Mouse (Mus musculus): ENCODE data around the gene Smarca2. TPM values are rescaled to one million over a fixed set of nuclear protein-coding genes. Genes with fewer than 3 reads are reported as not detected.
"Not testable (repeated sequence)": the region's sequence is repeated elsewhere in the genome, so short reads cannot be mapped to it uniquely, and the experiment has no call there.

Smarca2 gene
- polyA plus RNA-seq, 1 experiment from 2014 or later: 60.0 TPM

- Histone ChIP-seq H3K9me3 (no peaks in the 10 kb centered on the region), H3K4me1 (peaks cover 7% of the 10 kb centered on the region), H3K4me2 (no peak overlapping the region), H3K27me3 (no peaks in the 10 kb centered on the region), H3K27ac (no peak overlapping the region), H3K36me3 (replicated peaks) (no peaks in the 10 kb centered on the region), H3K4me3 (replicated peaks) (no peak overlapping the region), H3K9ac (no peak overlapping the region)
- 0 out of 2 replicates have a peak, but pooled peaks have one; percentile 23 for ATAC-seq (ENCODE audit: low FRiP score)
- WGBS: 70% methylated on average over 10 of the region's 10 CpGs
These were observed 129.9 kb downstream of the Smarca2 start for GRCm38 (mm10) chr19:26734704-26735109.

GRCm38 (mm10) chr19:26745021-26745420, 140.2 kb downstream of the Smarca2 start:
- not testable (repeated sequence) for H3K9me3 ChIP-seq; H3K27ac ChIP-seq; H3K27me3 ChIP-seq; ATAC-seq (ENCODE audit: low FRiP score); H3K4me3 ChIP-seq (replicated peaks); H3K9ac ChIP-seq; H3K36me3 ChIP-seq (replicated peaks); H3K4me2 ChIP-seq
- WGBS: 94% methylated on average over 4 of the region's 4 CpGs
- peaks cover 17% of the 10 kb centered on the region for H3K4me1 ChIP-seq

- no peaks in the 10 kb centered on the region for H3K36me3 ChIP-seq (replicated peaks)
- H3K9me3 ChIP-seq: no peaks in the 10 kb centered on the region
- H3K27ac ChIP-seq: no peak overlapping the region
- no peak for ATAC-seq (ENCODE audit: low FRiP score)
- no peak overlapping the region for H3K9ac ChIP-seq
- H3K4me1 ChIP-seq: peaks cover 20% of the 10 kb centered on the region
- no peak overlapping the region for H3K4me3 ChIP-seq (replicated peaks)
- no peak overlapping the region for H3K4me2 ChIP-seq
- H3K27me3 ChIP-seq: no peaks in the 10 kb centered on the region
- WGBS: 85% methylated on average over 7 of the region's 7 CpGs
These were observed 140.7 kb downstream of the Smarca2 start for GRCm38 (mm10) chr19:26745567-26745966.

GRCm38 (mm10) chr19:26746290-26746689, 141.4 kb downstream of the Smarca2 start:
- Histone ChIP-seq H3K27ac (peak overlapping the region; percentile 100), H3K36me3 (replicated peaks) (no peaks in the 10 kb centered on the region), H3K9me3 (no peaks in the 10 kb centered on the region), H3K27me3 (no peaks in the 10 kb centered on the region), H3K9ac (no peak overlapping the region), H3K4me3 (replicated peaks) (no peak overlapping the region), H3K4me2 (no peak overlapping the region), H3K4me1 (peaks cover 23% of the 10 kb centered on the region)
- 88% methylated on average over 10 of the region's 10 CpGs for WGBS
- no peak for ATAC-seq (ENCODE audit: low FRiP score)

GRCm38 (mm10) chr19:26746709-26747467, 142.0 kb downstream of the Smarca2 start:
- Histone ChIP-seq H3K9me3 (no peaks in the 10 kb centered on the region), H3K36me3 (replicated peaks) (peaks cover 2% of the 10 kb centered on the region; the same call in 1 of the 2 replicates), H3K27ac (peak overlapping the region; percentile 100), H3K4me3 (replicated peaks) (peak overlapping the region; percentile 46), H3K4me2 (peak overlapping the region; percentile 64), H3K9ac (peak overlapping the region; percentile 73), H3K4me1 (peaks cover 23% of the 10 kb centered on the region), H3K27me3 (no peaks in the 10 kb centered on the region)
- peak; percentile 45 for ATAC-seq (ENCODE audit: low FRiP score)
- WGBS: 49% methylated on average over 6 of the region's 6 CpGs

GRCm38 (mm10) chr19:26747571-26748539, 143.0 kb downstream of the Smarca2 start:
- H3K9me3 ChIP-seq: no peaks in the 10 kb centered on the region
- H3K27ac ChIP-seq: peak overlapping the region; percentile 100
- peak overlapping the region; percentile 73 for H3K9ac ChIP-seq
- peak overlapping the region; percentile 46 for H3K4me3 ChIP-seq (replicated peaks)
- H3K4me2 ChIP-seq: peak overlapping the region; percentile 64
- peak; percentile 89 for ATAC-seq (ENCODE audit: low FRiP score)
- 0% methylated on average over 36 of the region's 36 CpGs for WGBS
- H3K4me1 ChIP-seq: peaks cover 23% of the 10 kb centered on the region
- peaks cover 4% of the 10 kb centered on the region; the same call in 1 of the 2 replicates for H3K36me3 ChIP-seq (replicated peaks)
- no peaks in the 10 kb centered on the region for H3K27me3 ChIP-seq

- peaks cover 23% of the 10 kb centered on the region for H3K4me1 ChIP-seq
- H3K9ac ChIP-seq: peak overlapping the region; percentile 58
- no peaks in the 10 kb centered on the region for H3K27me3 ChIP-seq
- peak overlapping the region; percentile 100 for H3K27ac ChIP-seq
- H3K9me3 ChIP-seq: no peaks in the 10 kb centered on the region
- H3K4me3 ChIP-seq (replicated peaks): peak overlapping the region; percentile 46
- H3K4me2 ChIP-seq: peak overlapping the region; percentile 64
- no peak for ATAC-seq (ENCODE audit: low FRiP score)
- peaks cover 4% of the 10 kb centered on the region; the same call in 1 of the 2 replicates for H3K36me3 ChIP-seq (replicated peaks)
- 0% methylated on average over 6 of the region's 6 CpGs for WGBS
These were observed 143.8 kb downstream of the Smarca2 start for GRCm38 (mm10) chr19:26748676-26749075.

- H3K4me3 ChIP-seq (replicated peaks): peak overlapping the region; percentile 46
- no peaks in the 10 kb centered on the region for H3K27me3 ChIP-seq
- peak overlapping the region; percentile 58 for H3K9ac ChIP-seq
- peaks cover 23% of the 10 kb centered on the region for H3K4me1 ChIP-seq
- H3K9me3 ChIP-seq: no peaks in the 10 kb centered on the region
- H3K27ac ChIP-seq: peak overlapping the region; percentile 100
- peak overlapping the region; percentile 64 for H3K4me2 ChIP-seq
- 25% methylated on average over 11 of the region's 11 CpGs for WGBS
- ATAC-seq (ENCODE audit: low FRiP score): no peak
- H3K36me3 ChIP-seq (replicated peaks): peaks cover 8% of the 10 kb centered on the region; the same call in 1 of the 2 replicates
These were observed 144.7 kb downstream of the Smarca2 start for GRCm38 (mm10) chr19:26749427-26750137.

- no peak for ATAC-seq (ENCODE audit: low FRiP score)
- Histone ChIP-seq H3K4me1 (peaks cover 12% of the 10 kb centered on the region), H3K27ac (no peak overlapping the region), H3K36me3 (replicated peaks) (peaks cover 14% of the 10 kb centered on the region; the same call in 1 of the 2 replicates), H3K9me3 (no peaks in the 10 kb centered on the region; the same call in 1 of the 2 replicates), H3K4me3 (replicated peaks) (no peak overlapping the region), H3K4me2 (no peak overlapping the region), H3K27me3 (no peaks in the 10 kb centered on the region), H3K9ac (no peak overlapping the region)
- whole genome bisulfite sequencing: 89% methylated on average over 15 of the region's 15 CpGs
These were observed 147.8 kb downstream of the Smarca2 start for GRCm38 (mm10) chr19:26752611-26753163.

- Histone ChIP-seq H3K36me3 (replicated peaks) (peaks cover 14% of the 10 kb centered on the region; the same call in 1 of the 2 replicates), H3K9ac (no peak overlapping the region), H3K4me2 (no peak overlapping the region), H3K27ac (no peak overlapping the region), H3K4me3 (replicated peaks) (no peak overlapping the region), H3K9me3 (no peaks in the 10 kb centered on the region; the same call in 1 of the 2 replicates), H3K4me1 (peaks cover 12% of the 10 kb centered on the region), H3K27me3 (no peaks in the 10 kb centered on the region)
- 73% methylated on average over 7 of the region's 7 CpGs for WGBS
- no peak for ATAC-seq (ENCODE audit: low FRiP score)
These were observed 148.5 kb downstream of the Smarca2 start for GRCm38 (mm10) chr19:26753266-26753872.
